Mouse (Mus musculus): ENCODE results near the gene Ncor2.
"Not testable (repeated sequence)": the region's sequence is repeated elsewhere in the genome, so short reads cannot be mapped to it uniquely, and the experiment has no call there.

Ncor2 gene
- long read RNA-seq, experiment 1, partial matches to known transcripts = 5 of 22 reads
- long read RNA-seq, experiment 1, other reads (novel, unspliced or antisense) = 16 of 22 reads
- long read RNA-seq, experiment 2, partial matches to known transcripts = 1 of 16 reads
- long read RNA-seq, experiment 2, other reads (novel, unspliced or antisense) = 15 of 16 reads

GRCm38 (mm10) chr5:125179007-125179734 lies at the start of gene Ncor2:
Gene Ncor2 (minus strand): TSS chr5:125179219.
- intact Hi-C loops (cut with DNase I) = loop anchor here (5.0 kb wide), 1 partner anchor 42 kb away; no protein-coding TSS in a partner anchor

DNA sequence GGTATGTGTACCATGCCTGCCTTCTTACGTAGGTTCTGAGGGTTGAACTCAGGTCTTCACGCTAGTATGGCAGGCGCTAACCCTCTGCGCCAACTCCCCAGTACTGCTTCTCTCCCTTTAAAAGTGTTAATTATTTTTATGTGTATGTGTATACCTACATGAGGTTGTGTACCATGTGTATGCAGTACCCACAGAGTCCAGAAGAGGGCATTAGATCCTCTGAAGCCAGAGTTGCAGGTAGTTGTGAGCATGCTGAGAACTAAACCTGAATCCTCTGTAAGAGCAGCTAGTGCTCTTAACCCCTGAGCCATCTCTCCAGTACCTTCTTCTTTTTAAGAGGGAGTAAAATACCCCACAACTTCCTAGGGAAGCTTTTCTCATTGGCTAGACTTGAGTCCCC lies 48.7 kb upstream of the Ncor2 start:
- intact Hi-C loops (cut with DNase I) = no loop called here

DNA sequence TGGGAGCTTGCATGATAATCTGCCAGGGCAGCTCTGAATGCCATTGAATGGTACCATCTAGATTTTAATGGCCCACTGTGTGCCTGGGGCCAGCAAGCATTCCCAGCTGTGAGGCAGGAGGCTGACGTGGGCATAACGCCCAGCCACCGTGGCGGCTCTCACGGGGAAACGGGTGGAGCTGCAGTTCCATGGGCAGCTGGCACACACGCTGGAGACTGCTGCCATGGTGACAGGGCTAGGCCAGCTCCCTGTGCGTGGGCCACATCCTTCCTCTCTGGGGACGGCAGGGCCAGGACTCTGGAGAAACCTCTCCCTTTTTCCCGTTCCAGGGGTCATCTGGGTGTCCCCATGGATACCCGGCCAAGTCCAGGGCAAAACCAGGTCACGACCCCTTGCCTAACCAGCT lies 47.2 kb upstream of the Ncor2 start:
- intact Hi-C loops (cut with DNase I) = no loop called here

GRCm38 (mm10) chr5:125224925-125225324 lies 45.9 kb upstream of the Ncor2 start:
- intact Hi-C loops (cut with DNase I) = no loop called here

- intact Hi-C loops (cut with DNase I) = no loop called here
Observed at GRCm38 (mm10) chr5:125223961-125224360, 44.9 kb upstream of the Ncor2 start.

GRCm38 (mm10) chr5:125222706-125223105 lies 43.7 kb upstream of the Ncor2 start:
- intact Hi-C loops (cut with DNase I) = no loop called here

GRCm38 (mm10) chr5:125221868-125222267 lies 42.8 kb upstream of the Ncor2 start:
- intact Hi-C loops (cut with DNase I) = no loop called here

GRCm38 (mm10) chr5:125217426-125218170 lies 38.6 kb upstream of the Ncor2 start:
- intact Hi-C loops (cut with DNase I) = loop anchor here (5.0 kb wide), 1 partner anchor 35 kb away; no protein-coding TSS in a partner anchor

DNA sequence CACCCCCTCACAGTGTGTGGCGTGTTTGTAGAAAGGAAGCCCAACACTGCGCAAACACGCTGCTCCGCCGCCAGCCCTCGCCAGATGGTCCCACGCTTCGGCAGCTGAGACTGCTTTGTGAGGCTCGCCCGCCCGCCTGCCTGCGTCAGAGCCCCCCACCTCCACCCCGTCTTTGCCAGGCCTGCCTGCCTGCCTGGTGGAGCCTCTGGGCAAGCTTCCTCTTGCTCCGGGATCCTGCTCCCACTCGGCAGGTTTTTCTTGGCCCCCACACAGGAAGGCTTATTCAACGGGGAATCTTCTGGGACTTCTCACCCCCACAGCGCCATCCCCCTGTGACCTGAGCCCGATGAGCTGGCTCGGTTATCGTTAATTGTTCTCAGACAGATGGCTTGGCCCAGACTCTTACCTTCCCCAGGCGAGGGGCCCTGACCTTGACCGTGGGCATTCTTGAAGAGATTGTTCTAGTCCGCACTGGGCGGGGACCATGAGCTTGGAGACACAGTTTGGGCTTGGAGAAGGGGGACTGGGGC lies 37.0 kb upstream of the Ncor2 start:
- intact Hi-C loops (cut with DNase I) = loop anchor here (5.0 kb wide), 1 partner anchor 36 kb away; no protein-coding TSS in a partner anchor

DNA sequence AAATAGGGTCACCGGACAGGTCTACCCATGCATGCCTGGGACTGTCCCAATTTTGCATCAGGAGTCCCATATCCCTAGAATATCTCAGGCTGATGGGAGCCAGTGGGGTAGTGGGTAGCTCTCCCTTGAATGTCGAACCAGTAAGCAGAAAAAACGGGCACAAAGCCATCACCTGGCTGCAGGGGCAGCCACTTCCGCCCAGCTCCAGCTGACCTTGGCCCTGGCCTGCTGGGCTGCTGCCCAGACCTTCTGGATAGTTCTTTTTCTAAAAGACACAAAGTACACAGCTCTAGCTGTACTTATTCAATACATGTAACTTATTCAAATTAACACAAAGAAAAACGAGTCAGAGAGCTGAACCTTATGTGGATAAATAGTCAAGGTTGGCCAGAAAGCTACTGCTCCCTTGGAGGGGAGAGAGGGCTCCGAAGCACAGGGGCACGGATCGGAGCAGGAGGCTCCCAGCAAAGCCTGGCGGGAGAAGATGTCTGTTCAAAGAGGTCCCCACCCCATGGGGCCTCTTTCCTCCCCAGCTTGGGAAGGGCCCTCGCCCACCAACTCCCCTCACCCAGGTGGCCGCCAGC lies 36.4 kb upstream of the Ncor2 start:
- intact Hi-C loops (cut with DNase I) = loop anchor here (5.0 kb wide), 1 partner anchor 37 kb away; no protein-coding TSS in a partner anchor

DNA sequence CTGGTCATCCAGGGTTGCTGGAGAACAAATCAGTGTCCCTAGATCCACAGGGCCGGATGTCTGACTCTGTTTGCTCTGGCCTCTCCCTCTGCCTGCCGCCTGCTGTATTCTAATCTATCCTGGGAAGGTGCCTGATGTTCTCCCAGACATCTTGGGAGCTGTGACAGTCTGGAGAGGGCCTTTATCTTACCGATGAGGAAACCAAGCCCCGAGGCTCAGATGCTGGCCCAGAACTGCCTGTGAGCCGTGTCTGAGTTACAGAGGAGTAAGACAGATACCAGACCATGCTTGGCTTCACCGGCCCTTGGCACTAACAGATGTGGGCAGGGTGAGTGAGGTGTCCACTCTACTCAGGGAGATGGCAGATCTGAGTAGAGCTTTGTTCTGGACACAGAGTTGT lies 35.0 kb upstream of the Ncor2 start:
- intact Hi-C loops (cut with DNase I) = no loop called here

DNA sequence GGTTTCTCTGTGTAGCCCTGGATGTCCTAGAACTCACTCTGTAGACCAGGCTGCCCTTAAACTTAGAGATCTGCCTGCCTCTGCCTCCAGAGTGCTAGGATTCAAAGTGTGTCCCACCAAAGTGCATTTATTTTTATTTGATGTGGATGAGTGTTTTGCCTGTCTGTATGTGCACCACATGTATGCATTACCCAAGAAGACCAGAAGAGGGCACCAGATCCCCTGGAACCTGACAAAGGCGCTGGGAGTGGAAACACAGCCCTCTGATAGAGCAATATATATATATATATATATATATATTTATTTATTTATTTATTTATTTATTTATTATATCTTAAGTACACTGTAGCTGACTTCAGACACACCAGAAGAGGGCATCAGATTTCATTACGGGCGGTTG lies 25.9 kb upstream of the Ncor2 start:
- intact Hi-C loops (cut with DNase I) = not testable (repeated sequence)

GRCm38 (mm10) chr5:125204199-125204815 lies 25.3 kb upstream of the Ncor2 start:
- intact Hi-C loops (cut with DNase I) = no loop called here

DNA sequence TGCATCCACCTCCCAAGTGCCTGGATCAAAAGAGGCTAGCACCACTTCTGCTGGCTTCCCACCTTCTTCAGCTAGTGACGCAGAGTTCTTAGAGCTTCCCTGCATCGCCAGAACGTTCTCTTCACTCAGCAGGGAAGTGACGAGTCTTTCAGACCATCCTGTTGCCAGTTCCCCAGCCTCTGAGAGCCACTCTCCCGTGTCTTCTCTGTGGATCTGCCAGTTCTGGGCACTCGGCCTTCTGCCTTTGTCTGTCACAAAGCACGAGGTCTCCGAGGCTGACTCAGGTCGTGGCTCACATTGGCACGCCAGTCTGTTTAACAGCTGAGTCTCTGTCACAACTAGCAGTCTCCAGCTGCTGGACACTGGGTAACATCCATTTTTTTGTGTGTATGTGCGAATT lies 24.7 kb upstream of the Ncor2 start:
- intact Hi-C loops (cut with DNase I) = no loop called here

- intact Hi-C loops (cut with DNase I) = no loop called here
Observed at GRCm38 (mm10) chr5:125203099-125203498, 24.1 kb upstream of the Ncor2 start.

DNA sequence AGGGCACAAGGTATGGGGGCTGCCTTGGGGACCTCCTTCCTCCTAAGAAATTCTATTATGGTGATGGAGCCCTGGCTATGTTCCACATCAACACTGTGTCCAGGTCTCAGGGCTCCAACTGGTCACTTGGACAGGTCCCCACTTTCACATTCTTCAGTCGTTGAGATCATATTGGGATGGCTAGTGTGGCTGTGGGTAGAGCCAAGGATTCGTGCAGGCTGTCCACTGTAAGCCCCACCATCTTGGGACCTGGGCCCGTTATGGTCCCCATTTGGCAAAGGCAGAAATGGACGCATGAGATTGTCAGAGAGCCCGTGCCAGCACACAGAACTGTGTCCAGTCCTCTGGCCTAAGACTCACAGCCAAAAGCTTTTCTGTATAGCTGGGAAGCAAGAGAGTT lies 23.1 kb upstream of the Ncor2 start:
- intact Hi-C loops (cut with DNase I) = no loop called here

DNA sequence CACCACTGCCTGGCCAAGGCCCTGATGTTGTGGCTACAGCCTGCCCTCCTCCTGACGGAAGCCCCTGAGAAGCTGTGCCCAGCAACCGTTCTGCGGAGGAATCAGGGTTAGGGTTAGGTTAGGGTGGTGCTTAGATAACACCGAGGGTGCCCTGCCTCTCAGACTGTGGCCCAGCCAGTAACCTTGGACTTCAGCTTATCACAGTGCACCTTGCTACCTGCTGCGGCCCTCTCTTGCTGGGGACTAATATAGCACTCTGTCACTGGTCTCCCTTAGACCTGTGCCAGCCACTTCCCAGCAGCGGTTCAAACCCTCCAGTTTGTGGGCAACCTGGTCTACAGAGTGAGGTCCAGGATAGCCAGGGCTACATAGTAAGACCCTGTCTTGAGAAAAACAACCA lies 20.1 kb upstream of the Ncor2 start:
- intact Hi-C loops (cut with DNase I) = no loop called here

GRCm38 (mm10) chr5:125197325-125197724 lies 18.3 kb upstream of the Ncor2 start:
- intact Hi-C loops (cut with DNase I) = not testable (repeated sequence)

DNA sequence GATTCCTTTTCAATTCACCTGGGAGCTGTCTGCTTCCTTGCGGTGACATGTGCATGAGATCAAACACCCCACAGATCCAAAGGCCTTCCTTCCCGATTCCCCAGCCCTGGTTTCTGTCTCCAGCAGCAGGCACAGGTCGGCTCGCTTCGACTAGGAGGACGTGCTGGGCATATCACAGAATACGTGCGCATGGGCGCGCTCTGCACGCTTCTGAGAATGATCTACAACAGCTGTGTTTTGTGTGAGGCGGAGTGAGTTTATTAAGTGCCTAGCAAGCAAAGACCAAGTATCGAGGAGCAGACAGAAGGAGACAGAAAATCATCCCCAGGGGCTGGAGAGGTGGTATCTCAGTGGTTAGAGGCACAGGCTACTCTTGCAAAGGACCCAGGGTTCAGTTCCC lies 17.0 kb upstream of the Ncor2 start:
- intact Hi-C loops (cut with DNase I) = no loop called here

DNA sequence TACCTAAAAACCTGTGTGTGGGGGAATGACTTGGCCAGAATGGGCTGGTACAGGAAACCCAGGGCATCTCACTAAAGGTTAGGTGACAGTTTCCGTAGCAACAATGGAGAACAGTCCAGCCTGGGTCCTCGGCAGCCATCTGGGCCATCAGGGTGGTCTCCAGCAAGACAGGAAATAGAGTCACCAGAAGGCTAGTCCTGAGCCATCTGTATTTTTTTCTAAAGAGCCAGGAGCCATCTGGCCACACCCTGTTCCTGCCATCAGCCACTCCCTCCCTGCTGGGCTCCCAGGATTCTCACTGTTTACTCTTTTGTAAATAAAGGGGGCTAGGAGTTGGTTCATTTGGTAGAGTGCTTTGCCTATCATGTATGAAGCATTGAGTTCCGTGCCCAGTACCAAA lies 16.1 kb upstream of the Ncor2 start:
- intact Hi-C loops (cut with DNase I) = no loop called here
